Mouse (Mus musculus) mouse embryonic stem cell (cell line): ENCODE data around the gene Svs4.
"Not testable (repeated sequence)": the region's sequence is repeated elsewhere in the genome, so short reads cannot be mapped to it uniquely, and the experiment has no call there.

Experiments used
- in situ Hi-C, 2 experiments: fragments of 300-500 bp; cut with MboI; formaldehyde crosslinking; loops; 1 replicate in 1 of 2; 3 replicates in 1 of 2; pipeline ENCODE4 v1.14.3; 2019 to 2020; ENCODE audit warnings: low sequenced_read_pairs in 2 of 2, low pct_unique_long_range_greater_than_20kb in 1 of 2, mixed read lengths in 1 of 2; ENCODE audit not compliant: unreplicated experiment in 1 of 2

The Svs4 gene

GRCm38 (mm10) chr2:164278359-164278758, at the start of gene Svs4:
TSS of gene Svs4 (minus strand) at chr2:164278459.
- in situ Hi-C loops, result no loop called here

DNA sequence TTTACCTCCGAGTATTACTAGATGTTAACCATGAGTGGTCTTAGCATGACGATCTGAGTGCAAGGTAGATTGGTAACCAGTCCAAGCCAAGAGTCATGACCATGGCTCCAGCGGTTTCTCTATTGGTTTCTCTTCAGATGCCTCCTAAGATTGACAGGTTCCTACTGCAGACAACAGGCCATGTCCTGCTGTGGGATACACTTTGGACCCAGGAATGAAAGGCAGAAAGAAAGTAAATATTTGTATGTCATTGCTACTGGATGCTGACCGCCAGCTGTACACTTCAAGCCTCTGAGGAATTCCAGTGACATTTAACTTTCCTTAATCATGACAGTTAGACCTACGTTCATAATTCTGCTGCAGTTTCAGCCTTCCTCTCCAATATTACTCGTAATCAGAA, 42.7 kb upstream of the Svs4 start:
- in situ Hi-C loops, result no loop called here

DNA sequence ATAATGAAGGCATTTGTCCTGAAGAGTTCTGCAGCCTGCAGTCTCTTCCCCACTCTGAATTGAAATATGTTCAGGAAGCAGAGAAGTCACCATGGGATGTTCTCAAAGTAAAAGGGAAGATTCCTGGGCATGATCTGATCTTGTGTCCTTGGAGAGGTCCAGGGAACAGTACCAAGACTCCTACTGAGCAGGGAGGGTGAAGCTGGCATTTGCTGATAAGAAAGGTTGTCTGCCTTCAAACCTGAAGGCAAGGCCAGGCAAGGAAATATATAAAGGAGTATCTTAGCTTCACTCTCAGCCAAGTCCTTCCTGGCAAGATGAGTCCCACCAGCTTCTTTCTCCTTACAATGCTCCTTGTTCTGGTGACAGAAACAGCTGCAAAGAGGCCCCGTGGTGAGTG, 38.2 kb upstream of the Svs4 start, which contains the start of gene Svs6:
Gene Svs6 (plus strand): TSS at position 301 of the 400 bp plus-strand sequence.
- in situ Hi-C loops, result not testable (repeated sequence)

GRCm38 (mm10) chr2:164315460-164315859, 37.2 kb upstream of the Svs4 start:
- in situ Hi-C loops, result not testable (repeated sequence)

DNA sequence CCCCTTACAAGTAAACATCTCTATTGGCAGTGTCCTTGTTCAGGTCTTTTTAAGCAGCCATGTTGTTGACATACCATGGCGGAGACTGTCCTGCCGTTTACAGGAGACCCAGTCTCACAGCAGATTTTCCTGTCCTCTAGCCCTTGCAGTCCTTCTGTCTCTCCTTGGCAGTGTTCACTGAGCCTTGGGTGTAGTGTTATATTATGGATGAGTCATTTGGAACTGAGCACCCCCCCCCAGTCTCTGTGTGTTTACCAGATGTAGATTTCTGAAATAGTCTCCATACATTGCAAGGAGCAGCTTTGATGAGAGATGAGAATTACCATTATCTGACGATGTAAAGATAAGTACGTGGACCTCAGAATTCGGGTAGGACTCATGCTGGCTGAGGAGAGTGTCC, 34.3 kb upstream of the Svs4 start:
- in situ Hi-C loops, result no loop called here

- in situ Hi-C loops, result not testable (repeated sequence)
These were observed 10.7 kb upstream of the Svs4 start, which contains the start of gene Svs3a for GRCm38 (mm10) chr2:164288968-164289367. TSS of gene Svs3a (plus strand) at chr2:164289268.

- in situ Hi-C loops, result not testable (repeated sequence)
These were observed 21.7 kb downstream of the Svs4 start, which contains the start of gene Svs3b for GRCm38 (mm10) chr2:164256540-164256939. TSS of gene Svs3b (minus strand) at chr2:164256640.

DNA sequence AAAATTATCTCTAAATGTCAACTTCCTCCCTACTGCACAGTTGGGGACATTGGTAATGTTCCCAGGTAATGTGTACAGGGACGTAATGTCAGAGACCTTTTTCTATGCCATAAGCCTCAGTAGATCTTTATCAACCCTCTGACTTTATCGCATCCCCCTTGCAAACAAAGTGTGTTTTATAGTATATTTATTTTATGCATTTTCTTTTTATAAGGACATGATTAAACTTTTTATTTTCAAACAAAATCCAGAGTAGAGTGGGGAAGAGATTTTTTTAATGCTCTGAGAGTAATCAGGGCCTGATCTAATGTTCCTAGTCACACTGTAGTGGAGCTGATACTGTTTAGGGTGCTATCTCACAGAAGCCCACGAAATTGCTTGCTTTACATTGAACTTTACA, 39.9 kb downstream of the Svs4 start, which contains the start of gene Svs2:
Gene Svs2 (minus strand): TSS at position 101 of the 400 bp plus-strand sequence.
- in situ Hi-C loops, result no loop called here

- in situ Hi-C loops, result no loop called here
These were observed 45.6 kb downstream of the Svs4 start for GRCm38 (mm10) chr2:164232671-164233070.

DNA sequence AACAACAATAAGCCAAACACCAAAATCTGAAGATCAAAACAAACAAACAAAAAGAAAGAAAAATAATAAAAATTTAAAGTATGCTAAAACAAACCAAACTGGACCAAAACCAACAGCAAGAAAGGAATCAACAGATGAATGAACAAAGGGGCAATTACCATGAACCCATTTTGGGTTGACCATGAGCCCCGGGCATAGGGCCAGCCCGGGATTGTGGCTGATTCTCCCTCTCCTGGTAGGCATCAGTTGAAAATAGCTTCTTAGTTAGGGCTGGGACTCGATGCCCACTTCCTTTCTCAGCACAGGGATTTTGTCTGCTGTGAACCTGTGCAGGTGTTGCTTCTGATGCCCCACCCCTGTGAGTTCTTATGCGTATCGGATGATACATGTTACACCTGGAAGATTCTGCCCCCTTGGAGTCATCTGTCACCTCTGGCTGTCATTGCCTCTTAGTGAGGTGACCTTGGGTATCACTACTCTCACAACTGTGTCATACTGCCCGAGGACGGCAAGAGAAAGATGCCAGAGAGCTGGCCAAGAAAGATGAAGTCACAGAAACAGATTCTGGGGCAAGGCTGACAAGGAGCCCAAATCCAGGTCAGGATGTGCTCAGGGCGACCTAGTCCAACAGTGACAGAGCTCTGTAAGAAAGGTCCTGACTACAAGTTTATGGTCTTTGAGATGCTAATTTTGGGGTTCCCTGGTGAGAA, 49.7 kb downstream of the Svs4 start:
- in situ Hi-C loops, result no loop called here
